Mouse (Mus musculus) lung, postnatal 10 days (tissue): ENCODE data around the gene Sugp1.
"Not testable (repeated sequence)": the region's sequence is repeated elsewhere in the genome, so short reads cannot be mapped to it uniquely, and the experiment has no call there.

ENCODE experiments used
- DNase-seq: peaks from one replicate; pipeline ENCODE4 v3.0.0; 2021

Gene Sugp1

GRCm38 (mm10) chr8:70042583-70043455 lies at the start of gene Sugp1, which contains the start of gene Mau2:
Gene Sugp1, plus strand, starts transcription at chr8:70042813.
Gene Mau2, minus strand, starts transcription at chr8:70042734.
- DNase-seq, result peak; percentile 98

GRCm38 (mm10) chr8:69995422-69995775 lies 47.2 kb upstream of the Sugp1 start:
- no peak for DNase-seq

DNA sequence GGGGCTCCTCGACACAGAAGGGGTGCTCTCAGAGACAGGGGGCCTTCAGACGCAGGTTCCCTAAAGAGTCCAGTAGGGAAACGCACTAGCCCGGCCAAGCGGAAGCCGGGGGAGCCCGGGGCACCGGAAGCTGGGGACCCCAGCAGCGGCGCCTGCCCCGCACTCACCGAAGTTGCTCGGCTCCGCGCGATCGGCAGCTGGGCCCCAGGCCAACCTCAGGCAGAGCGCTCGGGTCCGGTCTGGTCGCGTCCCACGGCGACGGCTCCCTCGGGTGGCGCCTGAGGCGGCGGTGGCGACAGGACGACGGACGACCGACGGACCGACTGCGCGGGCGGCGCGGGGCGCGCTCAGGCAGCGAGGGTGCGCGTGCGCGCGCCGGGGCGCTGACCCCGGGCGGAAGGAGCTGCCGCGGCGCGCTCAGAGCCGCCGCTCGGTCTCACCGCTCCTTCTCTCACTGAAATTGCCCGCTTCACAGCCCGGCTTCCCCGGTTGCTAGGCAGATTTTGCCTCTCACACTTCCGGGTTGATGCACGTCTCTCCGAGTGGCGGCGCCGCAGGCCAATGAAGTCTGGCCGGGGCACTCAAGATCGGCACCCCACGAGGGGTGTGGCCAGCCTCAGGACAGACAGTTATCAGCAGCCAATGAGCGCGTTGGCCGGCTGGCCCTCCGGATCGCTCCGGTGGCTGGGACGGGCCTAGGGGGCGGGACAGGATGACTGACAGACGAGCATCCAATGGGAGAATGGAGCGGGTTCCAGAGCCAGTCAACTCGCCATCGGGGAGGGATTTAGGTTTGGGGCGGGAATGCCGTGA lies 46.6 kb upstream of the Sugp1 start, which contains the start of gene Gatad2a:
TSS of gene Gatad2a (minus strand) at position 609 of the 813 bp plus-strand sequence.
- peak; percentile 100 for DNase-seq

DNA sequence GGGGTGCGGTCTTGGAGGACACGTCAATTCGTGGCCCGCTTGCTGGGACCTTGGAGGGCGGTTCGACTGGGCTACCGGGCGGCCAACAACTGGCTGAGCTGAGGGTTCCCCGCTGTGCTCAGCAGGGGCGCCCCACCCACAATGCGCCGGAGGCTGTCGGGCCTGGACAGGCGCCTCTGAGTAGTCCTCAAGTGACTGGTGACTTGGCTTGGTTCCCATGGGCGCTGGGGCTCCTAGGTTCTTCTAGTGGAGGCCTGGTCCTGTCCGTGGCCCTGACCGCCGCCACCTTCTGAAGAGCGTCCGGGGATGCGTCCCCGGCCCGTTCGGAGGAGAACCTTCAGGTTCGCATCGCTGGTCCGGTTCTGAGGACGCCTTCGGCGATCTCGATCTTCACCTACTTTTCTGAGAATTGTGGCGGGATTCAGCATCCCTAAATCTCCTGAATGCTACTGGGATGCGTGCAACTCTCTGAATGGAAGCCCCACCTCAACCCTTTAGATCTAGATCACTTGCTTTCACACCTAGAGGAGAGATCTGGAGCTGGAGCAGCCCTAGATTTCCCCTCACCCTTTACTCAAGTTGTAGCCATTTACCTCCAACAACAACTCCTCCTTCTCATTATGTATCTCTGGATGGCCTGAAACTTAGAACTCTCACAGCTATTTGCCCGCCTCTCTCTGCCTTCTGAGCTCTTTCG lies 45.9 kb upstream of the Sugp1 start:
- no peak for DNase-seq

DNA sequence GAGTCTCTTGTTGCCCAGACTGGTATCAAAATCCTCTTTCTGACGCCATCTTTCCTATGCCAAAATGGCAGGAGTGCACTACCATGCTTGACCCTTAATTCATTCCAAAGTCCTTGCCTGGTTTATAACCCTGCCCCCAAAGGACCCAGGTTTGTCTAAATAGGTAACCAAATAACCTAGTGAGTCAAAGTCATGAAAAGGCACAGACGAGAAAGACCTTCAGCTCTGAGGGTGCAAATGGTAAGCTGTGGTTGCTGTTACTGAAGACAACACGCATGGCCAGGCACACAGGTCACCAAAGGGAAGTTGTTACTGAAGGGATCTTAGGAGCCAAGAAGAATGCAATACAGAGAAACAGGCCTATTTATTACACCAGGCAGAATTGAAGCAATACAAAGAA lies 43.9 kb upstream of the Sugp1 start:
- DNase-seq, result no peak

DNA sequence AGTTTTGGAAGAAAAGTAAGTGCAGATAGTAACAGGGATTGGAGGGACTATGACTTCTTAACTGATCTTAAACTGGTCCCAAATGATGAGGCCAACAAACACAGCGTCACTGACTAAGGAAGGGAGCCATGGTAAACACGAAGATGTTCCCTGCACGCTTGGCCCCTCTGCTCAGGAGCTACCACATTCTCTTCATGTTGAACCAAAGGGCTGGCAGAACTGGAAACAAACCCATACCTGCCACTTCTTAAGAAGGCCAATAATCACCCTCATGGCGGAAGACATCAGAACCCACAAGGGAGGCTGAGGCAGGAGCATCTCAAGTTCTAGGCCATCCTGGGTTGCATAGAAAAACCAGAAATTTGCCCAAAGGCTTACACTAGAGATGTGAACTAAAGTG lies 43.4 kb upstream of the Sugp1 start:
- DNase-seq, result no peak

GRCm38 (mm10) chr8:70000226-70000625 lies 42.4 kb upstream of the Sugp1 start:
- DNase-seq, result no peak

DNA sequence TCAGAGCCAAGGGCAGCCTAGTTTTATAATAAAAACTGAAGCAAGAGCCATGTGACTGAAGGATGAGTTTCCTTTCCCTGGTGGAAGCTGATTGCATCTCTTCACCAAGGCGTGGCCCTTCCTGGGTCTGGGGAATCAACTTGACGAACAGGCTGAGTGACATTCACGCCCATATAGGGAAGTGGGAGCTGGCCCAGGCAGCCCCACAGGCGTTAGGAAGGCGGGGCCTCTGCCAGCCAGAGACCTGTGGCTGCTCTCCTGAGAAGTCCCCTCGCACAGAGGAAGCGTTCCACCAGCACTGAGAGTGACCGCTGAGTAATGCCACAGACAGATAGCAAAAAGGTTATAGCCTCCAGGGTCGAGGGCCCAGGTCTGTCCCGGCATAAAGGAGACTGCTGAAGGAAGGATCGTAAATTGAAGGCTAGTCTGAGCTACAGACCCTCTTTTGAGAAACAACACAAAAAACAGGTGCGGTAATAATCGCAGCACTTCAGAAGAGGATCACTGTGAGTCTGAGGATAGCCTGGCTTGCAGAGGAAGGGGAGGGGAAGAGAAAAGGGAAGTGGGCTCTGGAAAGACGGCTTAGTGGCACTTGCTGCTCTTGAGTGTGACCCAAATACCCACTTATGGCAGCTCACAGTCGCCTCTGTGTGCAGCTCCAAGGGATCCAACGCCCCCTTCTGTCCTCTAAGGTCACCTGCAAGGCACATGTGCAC lies 41.3 kb upstream of the Sugp1 start:
- peak; percentile 86 for DNase-seq

GRCm38 (mm10) chr8:70001892-70002191 lies 40.8 kb upstream of the Sugp1 start:
- DNase-seq, result not testable (repeated sequence)

DNA sequence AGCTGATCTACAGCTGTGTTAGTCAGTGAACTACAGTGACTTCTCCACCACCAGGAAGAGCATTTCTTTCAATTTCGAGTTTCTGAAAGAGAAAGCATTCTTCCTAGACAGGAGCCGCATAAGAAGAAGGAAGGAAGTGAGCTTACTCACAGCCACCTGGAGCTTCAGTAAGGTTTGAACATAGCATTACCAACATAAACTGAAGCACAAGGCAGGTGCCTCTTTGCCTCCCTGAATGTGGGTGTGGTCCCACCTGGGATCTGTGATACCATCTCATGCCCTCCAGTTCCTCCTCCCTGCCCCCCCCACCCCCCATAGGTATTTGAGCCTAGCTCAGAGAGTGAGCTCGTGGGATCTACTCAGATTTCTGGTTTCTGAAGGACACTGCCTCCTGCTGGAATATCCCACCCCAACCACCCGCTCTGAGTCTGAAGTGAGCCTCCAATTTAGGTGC lies 39.4 kb upstream of the Sugp1 start:
- no peak for DNase-seq

GRCm38 (mm10) chr8:70004345-70004744 lies 38.3 kb upstream of the Sugp1 start:
- no peak for DNase-seq

DNA sequence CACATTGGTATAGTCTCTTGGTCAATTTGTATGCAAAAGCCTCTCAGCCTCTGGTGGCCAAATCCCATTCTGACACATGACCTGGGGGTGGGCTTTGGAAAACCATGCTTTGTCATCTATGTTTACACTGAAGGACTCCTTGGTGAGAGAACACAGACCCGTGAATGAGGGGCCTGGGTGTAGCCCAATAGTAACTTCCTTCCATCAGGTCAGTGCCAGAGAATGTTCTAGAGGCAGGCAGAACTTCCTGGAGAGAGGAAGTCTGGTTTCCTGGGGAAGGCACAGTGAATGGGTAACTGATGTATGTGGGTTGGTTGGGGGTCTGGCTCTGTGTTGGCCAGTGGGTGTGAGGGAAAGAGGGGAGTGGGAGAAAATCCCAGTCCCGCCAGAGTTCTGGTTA lies 37.4 kb upstream of the Sugp1 start:
- peak; percentile 71 for DNase-seq

- DNase-seq, result not testable (repeated sequence)
Observed at GRCm38 (mm10) chr8:70010796-70011195, 31.8 kb upstream of the Sugp1 start.

- DNase-seq, result no peak
Observed at GRCm38 (mm10) chr8:70012350-70012749, 30.3 kb upstream of the Sugp1 start.

DNA sequence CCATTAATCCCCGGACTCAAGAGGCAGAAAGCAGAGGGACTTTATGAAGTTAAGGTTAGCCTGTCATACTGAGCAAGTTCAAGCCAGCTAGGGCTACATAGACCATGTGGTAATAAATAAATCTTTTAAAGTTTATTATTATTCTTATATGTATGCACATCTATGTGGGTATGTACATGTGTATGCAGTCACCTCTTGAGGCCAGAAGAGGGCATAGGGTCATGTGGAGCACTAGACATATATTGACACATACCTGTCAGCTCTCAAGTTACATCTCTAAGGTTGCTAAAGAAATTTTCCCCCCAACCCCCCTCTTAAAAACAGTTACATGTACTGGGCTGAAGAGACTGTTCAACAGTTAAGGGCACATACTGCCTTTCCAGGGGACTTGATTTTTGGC lies 29.9 kb upstream of the Sugp1 start:
- no peak for DNase-seq

- no peak for DNase-seq
Observed at GRCm38 (mm10) chr8:70015017-70015416, 27.6 kb upstream of the Sugp1 start.

- no peak for DNase-seq
Observed at GRCm38 (mm10) chr8:70023596-70023995, 19.0 kb upstream of the Sugp1 start.

GRCm38 (mm10) chr8:70026151-70026550 lies 16.5 kb upstream of the Sugp1 start:
- no peak for DNase-seq

GRCm38 (mm10) chr8:70030255-70030654 lies 12.4 kb upstream of the Sugp1 start:
- DNase-seq, result no peak

DNA sequence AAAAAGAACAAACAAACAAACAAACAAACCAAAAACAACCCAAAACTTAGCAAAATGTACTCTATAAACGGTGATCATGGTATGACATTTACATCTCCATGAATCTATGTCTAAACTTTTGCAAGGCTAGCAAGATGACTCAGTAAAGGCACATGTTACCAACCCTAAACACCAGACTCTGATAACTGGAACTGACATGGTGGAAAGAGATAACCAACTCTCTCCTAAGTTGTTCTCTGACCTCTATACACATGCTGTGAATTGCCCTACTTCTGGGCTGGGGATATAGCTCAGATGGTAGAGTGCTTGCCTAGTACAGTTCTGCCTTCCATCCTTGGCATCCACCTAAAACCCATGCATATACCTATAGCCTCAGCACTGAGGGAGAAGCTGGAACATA lies 4.6 kb upstream of the Sugp1 start:
- no peak for DNase-seq

- peak; percentile 44 for DNase-seq
Observed at GRCm38 (mm10) chr8:70041885-70042546, 597 bp upstream of the Sugp1 start.

DNA sequence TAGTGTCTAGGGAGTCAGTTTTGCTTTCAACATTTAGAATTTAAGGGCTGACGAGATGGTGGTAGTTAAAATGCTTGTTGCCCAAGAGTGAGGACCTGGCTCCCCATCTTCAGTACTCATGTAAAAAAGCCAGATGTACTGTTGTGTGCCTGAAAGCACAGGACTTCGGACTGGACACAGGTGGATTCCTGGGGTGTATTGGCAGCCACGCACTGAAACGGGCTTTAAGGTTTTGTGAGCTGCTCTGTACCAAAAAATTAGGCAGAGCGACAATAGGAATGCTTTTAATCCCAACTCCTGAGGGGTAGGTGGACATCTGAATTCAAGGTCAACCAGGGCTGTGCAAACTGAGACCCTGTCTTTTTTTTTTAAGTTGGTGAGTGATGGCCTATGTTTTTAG lies 1.4 kb downstream of the Sugp1 start:
- DNase-seq, result no peak
